Mouse (Mus musculus): ENCODE data around the gene Dennd5a. TPM values are rescaled to one million over a fixed set of nuclear protein-coding genes. Genes with fewer than 3 reads are reported as not detected.

Dennd5a gene
- polyA plus RNA-seq (2015; fragmentation: Illumina TruSeq; extraction: RNeasy Lipid Tissue Mini Kit (QIAGEN cat#74804); ENCODE audit: insufficient read depth, low replicate concordance), result 81.7 TPM

DNA sequence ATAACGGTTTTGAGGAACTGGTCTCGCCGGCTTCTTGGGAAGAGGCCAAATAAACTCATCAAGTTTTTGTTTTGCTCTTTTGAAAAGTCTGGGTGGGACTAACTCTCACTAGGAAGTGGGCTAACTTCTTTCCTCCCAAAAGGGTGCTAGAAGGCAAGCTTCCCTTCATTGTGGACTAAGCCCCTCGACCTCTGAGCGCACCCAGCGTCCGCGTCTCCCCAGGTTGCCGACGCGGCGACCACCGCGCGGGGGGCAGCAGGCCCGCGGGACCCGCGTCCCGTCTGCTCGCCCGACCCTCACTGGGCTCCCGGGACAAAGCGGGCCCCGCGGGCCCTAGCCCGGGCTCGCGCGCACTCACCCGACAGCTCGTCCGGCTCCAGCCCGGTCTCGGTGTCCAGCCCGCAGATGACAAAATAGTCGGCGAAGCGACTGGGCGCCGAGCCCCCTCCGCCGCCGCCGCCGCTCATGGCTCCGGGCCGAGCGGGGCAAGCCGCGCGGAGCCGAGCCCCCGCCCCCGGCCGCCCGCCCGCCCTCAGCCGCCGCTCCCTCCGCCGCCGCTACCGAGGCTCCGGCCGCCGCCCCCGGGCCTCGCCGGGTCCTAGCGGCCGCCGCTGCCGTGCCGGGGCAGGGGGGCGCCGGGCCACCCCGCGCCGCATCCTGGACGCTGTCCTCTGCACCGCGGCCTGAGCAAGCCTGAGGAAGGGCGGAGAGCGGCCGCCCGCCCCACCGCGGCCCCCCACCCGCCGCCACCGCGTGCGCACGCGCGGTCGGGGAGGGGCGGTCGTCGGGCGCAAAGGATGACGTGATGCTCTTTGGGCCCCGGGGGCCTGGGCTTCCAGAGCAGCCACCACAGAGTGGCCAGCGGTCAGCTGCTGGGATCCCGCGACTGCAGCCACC lies at the start of gene Dennd5a:
TSS of gene Dennd5a (minus strand) at position 755 of the 897 bp plus-strand sequence.

GRCm38 (mm10) chr7:109986775-109987174 lies 26.5 kb upstream of the Dennd5a start, which contains the start of gene Tmem41b:
Tmem41b (minus strand) TSS chr7:109986929.

DNA sequence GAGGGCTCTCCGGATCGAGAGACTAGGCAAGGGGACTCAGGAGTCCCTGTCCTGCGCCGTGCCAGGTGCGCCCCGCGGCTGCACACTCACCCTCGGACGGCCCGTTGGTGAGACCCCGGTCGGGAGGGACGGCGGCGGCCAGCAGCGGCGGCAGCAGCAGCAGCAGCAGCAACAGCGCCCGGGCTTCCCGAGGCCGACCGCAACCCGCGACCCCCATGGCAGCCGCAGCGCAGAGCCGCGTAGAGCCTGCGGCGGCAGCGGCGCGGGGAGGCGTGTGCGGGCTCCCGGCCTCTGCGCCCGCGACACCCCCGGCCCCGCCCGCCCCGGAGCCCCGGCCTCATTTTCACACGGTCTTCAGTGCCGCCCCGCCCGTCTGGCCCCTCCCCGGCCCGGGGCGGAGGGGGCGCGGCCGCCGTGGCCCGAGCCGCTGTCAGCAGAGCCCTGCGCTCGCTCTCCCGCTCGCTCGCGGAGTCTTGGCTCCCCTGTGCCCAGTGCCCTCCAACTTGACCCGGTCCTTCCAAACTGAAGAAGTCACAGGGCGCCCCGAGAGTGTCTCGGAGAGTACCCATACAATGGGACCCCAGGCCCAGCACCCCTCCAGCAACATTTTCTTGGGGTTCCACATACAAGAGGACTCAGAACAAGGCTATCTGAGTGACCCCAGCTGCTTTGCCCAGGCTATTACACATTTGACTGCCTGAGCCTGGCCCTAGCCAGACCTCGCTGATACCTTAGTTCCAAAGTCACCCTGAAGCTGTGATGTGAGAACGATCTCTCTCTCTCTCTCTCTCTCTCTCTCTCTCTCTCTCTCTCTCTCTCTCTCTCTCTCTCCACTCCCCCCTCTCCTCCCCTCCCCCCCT lies 94.7 kb downstream of the Dennd5a start, which contains the start of gene Scube2:
TSS of gene Scube2 (minus strand) at position 310 of the 860 bp plus-strand sequence.

Other genes with a start within 250 kb of the Dennd5a start
- 0.14 TPM for gene BC051019, start 236.6 kb downstream of the Dennd5a start, polyA plus RNA-seq (2015; fragmentation: Illumina TruSeq; extraction: RNeasy Lipid Tissue Mini Kit (QIAGEN cat#74804); ENCODE audit: insufficient read depth, low replicate concordance)
- not detected for gene Ascl3, start 228.7 kb downstream of the Dennd5a start, polyA plus RNA-seq (2015; fragmentation: Illumina TruSeq; extraction: RNeasy Lipid Tissue Mini Kit (QIAGEN cat#74804); ENCODE audit: insufficient read depth, low replicate concordance)
- 60.7 TPM for gene Tmem9b, start 207.6 kb downstream of the Dennd5a start, polyA plus RNA-seq (2015; fragmentation: Illumina TruSeq; extraction: RNeasy Lipid Tissue Mini Kit (QIAGEN cat#74804); ENCODE audit: insufficient read depth, low replicate concordance)
- 0.57 TPM for gene Nrip3, start 178.4 kb downstream of the Dennd5a start, polyA plus RNA-seq (2015; fragmentation: Illumina TruSeq; extraction: RNeasy Lipid Tissue Mini Kit (QIAGEN cat#74804); ENCODE audit: insufficient read depth, low replicate concordance)
- 0.26 TPM for gene Scube2, start 94.8 kb downstream of the Dennd5a start, polyA plus RNA-seq (2015; fragmentation: Illumina TruSeq; extraction: RNeasy Lipid Tissue Mini Kit (QIAGEN cat#74804); ENCODE audit: insufficient read depth, low replicate concordance)
- 42.3 TPM for gene Tmem41b, start 26.5 kb upstream of the Dennd5a start, polyA plus RNA-seq (2015; fragmentation: Illumina TruSeq; extraction: RNeasy Lipid Tissue Mini Kit (QIAGEN cat#74804); ENCODE audit: insufficient read depth, low replicate concordance)
- 109 TPM for gene Ipo7, start 57.8 kb upstream of the Dennd5a start, polyA plus RNA-seq (2015; fragmentation: Illumina TruSeq; extraction: RNeasy Lipid Tissue Mini Kit (QIAGEN cat#74804); ENCODE audit: insufficient read depth, low replicate concordance)
- gene Zfp143, start 100.7 kb upstream of the Dennd5a start, polyA plus RNA-seq (2015; fragmentation: Illumina TruSeq; extraction: RNeasy Lipid Tissue Mini Kit (QIAGEN cat#74804); ENCODE audit: insufficient read depth, low replicate concordance), result 34.4 TPM
- 10.5 TPM for gene Wee1, start 161.6 kb upstream of the Dennd5a start, polyA plus RNA-seq (2015; fragmentation: Illumina TruSeq; extraction: RNeasy Lipid Tissue Mini Kit (QIAGEN cat#74804); ENCODE audit: insufficient read depth, low replicate concordance)